9 mouse cellular contexts compared by ENCODE assay signal in genomic region chr14:117930848-117931816, GRCm38 (mm10).
DNase-seq lines count a peak whose midpoint lies in the region; ATAC-seq lines count a peak whose summit lies in the region.
"Had no signal": no experiment of that assay in that cellular context is flagged by ENCODE, and none has a peak within 500 bp of the region (broad histone marks: within the 10 kb centered on the region; RNA-seq: fewer than 3 reads in every experiment).

No protein-coding gene starts in this region.

- no peaks in the 10 kb centered on the region for H3K9me3 ChIP-seq in lung, embryonic 15.5 days
- H3K9me3 ChIP-seq in forebrain, embryonic 16.5 days (ENCODE audit: control insufficient read depth, low read length): no peaks in the 10 kb centered on the region
- no peaks in the 10 kb centered on the region for H3K9me3 ChIP-seq in limb, embryonic 10.5 days (replicated peaks)
- no peaks in the 10 kb centered on the region for H3K9me3 ChIP-seq in stomach, embryonic 16.5 days (replicated peaks; ENCODE audit: control insufficient read depth, low read length)

- H3K4me2 ChIP-seq in lung, embryonic 15.5 days: no peak overlapping the region
- no peak overlapping the region for H3K4me2 ChIP-seq in forebrain, embryonic 16.5 days (ENCODE audit: low read length)
- no peak overlapping the region for H3K4me2 ChIP-seq in stomach, embryonic 16.5 days (ENCODE audit: low read depth, low read length)

- H3K36me3 ChIP-seq in lung, embryonic 15.5 days: no peaks in the 10 kb centered on the region
- no peaks in the 10 kb centered on the region for H3K36me3 ChIP-seq in forebrain, embryonic 16.5 days (ENCODE audit: control insufficient read depth, insufficient read depth)
- no peaks in the 10 kb centered on the region for H3K36me3 ChIP-seq in limb, embryonic 10.5 days
- H3K36me3 ChIP-seq in stomach, embryonic 16.5 days (ENCODE audit: control insufficient read depth, insufficient read depth, low read length): no peaks in the 10 kb centered on the region

- peak; percentile 57; the same call in 1 of the 2 replicates for ATAC-seq in lung, embryonic 15.5 days (ENCODE audit: borderline replicate concordance, extremely low read depth, low FRiP score, low TSS enrichment)
- ATAC-seq in forebrain, embryonic 16.5 days: peak; percentile 37
- ATAC-seq in stomach, embryonic 16.5 days (ENCODE audit: insufficient read depth, low FRiP score): peak; percentile 41; the same call in 1 of the 2 replicates

- no peak overlapping the region for H3K9ac ChIP-seq in lung, embryonic 15.5 days
- H3K9ac ChIP-seq in forebrain, embryonic 16.5 days (replicated peaks; ENCODE audit: low read depth, low read length): no peak overlapping the region
- 0 out of 2 replicates have a peak overlapping the region, but pooled peaks have one; percentile 19 for H3K9ac ChIP-seq in stomach, embryonic 16.5 days (ENCODE audit: low read length)
- H3K9ac ChIP-seq: liver, embryonic 14.5 days had no signal

- intact Hi-C loops in left cerebral cortex, postnatal 36 days (cut with DNase I): loop anchor here (10.0 kb wide), 1 partner anchor 1006 kb away; the partner anchor contains the start of gene Gpc6

- no peaks in the 10 kb centered on the region for H3K27me3 ChIP-seq in lung, embryonic 15.5 days
- no peaks in the 10 kb centered on the region for H3K27me3 ChIP-seq in forebrain, embryonic 16.5 days (replicated peaks; ENCODE audit: control insufficient read depth, insufficient read depth, low read length)
- no peaks in the 10 kb centered on the region for H3K27me3 ChIP-seq in limb, embryonic 10.5 days (ENCODE audit: low read depth, poor library complexity, severe bottlenecking)
- H3K27me3 ChIP-seq in stomach, embryonic 16.5 days (ENCODE audit: control insufficient read depth, insufficient read depth, low read length): no peaks in the 10 kb centered on the region

- no peak for DNase-seq in lung, adult 18-20 months
- no peak for DNase-seq in limb, embryonic 10.5 days (ENCODE audit: low spot score)
- no peak for DNase-seq in left cerebral cortex, postnatal 36 days (ENCODE audit: low spot score in 2 of 2)
- DNase-seq in gastrocnemius, adult 18-20 months (ENCODE audit: low spot score): no peak
- no peak for DNase-seq in spleen, postnatal 10 days (ENCODE audit: low spot score in 2 of 2)

- no peak overlapping the region for H3K4me3 ChIP-seq in lung, embryonic 15.5 days
- no peak overlapping the region for H3K4me3 ChIP-seq in forebrain, embryonic 16.5 days (replicated peaks; ENCODE audit: low read length)
- no peak overlapping the region for H3K4me3 ChIP-seq in limb, embryonic 10.5 days
- H3K4me3 ChIP-seq in stomach, embryonic 16.5 days (replicated peaks; ENCODE audit: low read length): no peak overlapping the region

- 77% methylated on average over 16 of the region's 16 CpGs for WGBS in lung, embryonic 15.5 days
- 59% methylated on average over 16 of the region's 16 CpGs for WGBS in forebrain, embryonic 16.5 days
- WGBS in limb, embryonic 10.5 days: 77% methylated on average over 16 of the region's 16 CpGs
- 73% methylated on average over 16 of the region's 16 CpGs for WGBS in stomach, embryonic 16.5 days

- H3K4me1 ChIP-seq in lung, embryonic 15.5 days: peaks cover 8% of the 10 kb centered on the region; the same call in 1 of the 2 replicates
- peaks cover 9% of the 10 kb centered on the region; the same call in 1 of the 2 replicates for H3K4me1 ChIP-seq in forebrain, embryonic 16.5 days (replicated peaks; ENCODE audit: control insufficient read depth, insufficient read depth, low read length)
- peaks cover 26% of the 10 kb centered on the region for H3K4me1 ChIP-seq in limb, embryonic 10.5 days
- H3K4me1 ChIP-seq in stomach, embryonic 16.5 days (ENCODE audit: control insufficient read depth, insufficient read depth, low read length): peaks cover 12% of the 10 kb centered on the region

- no peak overlapping the region for H3K27ac ChIP-seq in lung, embryonic 15.5 days
- no peak overlapping the region for H3K27ac ChIP-seq in forebrain, embryonic 16.5 days (ENCODE audit: low read length)
- H3K27ac ChIP-seq in limb, embryonic 10.5 days: peak overlapping the region; percentile 82
- peak overlapping the region; percentile 78 for H3K27ac ChIP-seq in stomach, embryonic 16.5 days (ENCODE audit: low read length)
- H3K27ac ChIP-seq: liver, embryonic 14.5 days had no signal

Comparison
In these comparisons a context has a peak if more than half of its experiments do, and no peak if none do; other contexts are left out.
1. H3K27ac ChIP-seq: peak in limb, embryonic 10.5 days (single experiment) and stomach, embryonic 16.5 days (single experiment); none in lung, embryonic 15.5 days (single experiment) and forebrain, embryonic 16.5 days (single experiment).
2. Peak in every context shown above with its lines, with median percentiles within 50 percentile points of each other: ATAC-seq.